Mouse (Mus musculus) lung, adult 18-20 months (tissue): ENCODE measurements around the gene Dnal4.

Source experiments
- DNase-seq, 2 experiments: peaks; one replicate each; pipeline ENCODE4 v3.0.0; 2022; ENCODE audit warnings: mixed read lengths in 2 of 2

Gene Dnal4

GRCm38 (mm10) chr15:79728731-79729388 is 48.8 kb downstream of the Dnal4 start:
- no peak for DNase-seq

- DNase-seq: no peak
Measured at GRCm38 (mm10) chr15:79728311-79728710, 49.3 kb downstream of the Dnal4 start.

GRCm38 (mm10) chr15:79727840-79728239 is 49.8 kb downstream of the Dnal4 start:
- DNase-seq: no peak

GRCm38 (mm10) chr15:79725190-79725789 is 52.4 kb downstream of the Dnal4 start:
- no peak for DNase-seq

- DNase-seq: peak; percentile 30 to 43
Measured at GRCm38 (mm10) chr15:79723439-79723838, 54.2 kb downstream of the Dnal4 start.

- no peak for DNase-seq
Measured at GRCm38 (mm10) chr15:79720796-79721195, 56.9 kb downstream of the Dnal4 start.

- DNase-seq: no peak
Measured at GRCm38 (mm10) chr15:79720267-79720666, 57.4 kb downstream of the Dnal4 start.

GRCm38 (mm10) chr15:79716710-79717109 is 60.9 kb downstream of the Dnal4 start:
- DNase-seq: no peak

GRCm38 (mm10) chr15:79715646-79716045 is 62.0 kb downstream of the Dnal4 start:
- no peak for DNase-seq
